Mouse (Mus musculus): ENCODE measurements around the gene Maml1. TPM values are rescaled to one million over a fixed set of nuclear protein-coding genes. Genes with fewer than 3 reads are reported as not detected.

The Maml1 gene
- total RNA-seq, 2 experiments from 2014 or later = 8.8 to 9.6 TPM

DNA sequence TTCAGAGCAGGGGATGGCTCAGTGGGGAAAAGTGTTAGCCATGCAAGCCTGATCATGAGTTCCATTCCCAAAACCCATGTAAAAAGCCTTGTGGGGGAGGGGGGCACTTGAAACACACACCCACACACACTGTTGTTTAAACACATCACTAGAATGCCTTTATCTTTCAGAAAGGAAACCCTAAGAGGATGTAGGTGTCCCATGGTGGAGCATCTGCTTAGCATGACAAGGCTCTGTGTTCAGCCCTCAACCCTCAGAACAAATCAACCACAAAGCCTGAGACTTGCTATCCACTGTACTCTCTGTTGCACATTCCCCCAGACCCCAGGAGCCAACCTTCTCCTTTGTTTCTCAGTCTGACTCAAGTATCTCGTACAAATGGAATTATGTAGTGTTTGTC lies 12.1 kb downstream of the Maml1 start:
- peak in 1 of 2 experiments; percentile 4 for DNase-seq

DNA sequence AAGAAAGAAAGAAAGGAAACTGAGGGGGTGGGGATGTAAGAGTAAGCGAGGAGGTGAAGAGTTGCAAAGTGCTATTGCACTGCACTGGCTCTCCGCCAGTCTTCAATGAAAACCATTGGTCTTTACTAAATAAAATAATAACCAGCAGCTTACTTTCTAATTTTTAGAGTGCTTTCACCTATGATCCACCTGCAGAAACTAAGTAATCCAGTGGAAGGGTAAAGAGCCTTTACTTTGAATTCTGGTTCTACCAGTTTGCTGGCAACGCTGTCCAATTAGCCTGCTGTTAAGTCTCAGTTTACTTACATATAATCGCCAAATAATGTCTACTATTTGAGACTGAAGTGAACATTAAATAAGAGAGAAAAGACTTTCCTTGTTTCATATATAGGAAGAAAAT lies 13.1 kb downstream of the Maml1 start:
- DNase-seq = no peak

DNA sequence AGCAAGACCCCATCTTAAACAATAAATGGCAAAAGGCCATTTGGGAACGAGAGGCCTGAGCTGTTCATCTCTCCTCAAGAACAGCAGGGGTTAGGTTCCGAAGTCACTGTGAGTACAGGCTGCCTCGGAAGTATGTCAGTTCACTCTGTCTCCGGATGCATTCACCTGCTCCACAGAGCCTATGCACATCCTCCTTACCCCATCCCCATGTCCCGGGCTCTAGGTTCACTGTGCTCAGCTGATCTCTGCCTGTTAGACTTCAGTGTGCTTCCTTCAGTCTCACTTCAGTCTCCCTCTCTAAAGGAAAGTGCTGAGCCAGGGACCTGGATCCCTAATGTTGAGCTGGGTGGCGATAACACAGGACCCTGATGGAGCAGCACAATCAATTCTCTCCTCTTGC lies 14.4 kb downstream of the Maml1 start:
- DNase-seq = no peak

DNA sequence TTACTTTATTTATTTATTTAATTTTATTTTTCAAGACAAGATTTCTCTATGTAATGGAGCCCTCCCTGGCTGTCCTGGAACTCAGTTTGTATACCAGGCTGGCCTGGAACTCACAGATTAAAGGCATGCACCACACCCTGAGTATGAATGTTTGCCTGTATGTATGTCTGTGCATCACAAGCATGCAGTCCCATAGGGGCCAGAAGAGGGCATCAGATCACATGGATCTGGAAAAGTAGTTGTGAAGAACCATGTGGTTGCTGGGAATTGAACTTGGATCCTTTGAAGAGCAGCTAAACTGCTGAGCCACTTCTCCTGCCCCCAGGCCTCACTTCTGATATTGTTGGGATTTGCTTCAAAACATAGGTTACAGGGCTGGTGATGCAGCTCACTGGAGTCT lies 15.1 kb downstream of the Maml1 start:
- no peak for DNase-seq

DNA sequence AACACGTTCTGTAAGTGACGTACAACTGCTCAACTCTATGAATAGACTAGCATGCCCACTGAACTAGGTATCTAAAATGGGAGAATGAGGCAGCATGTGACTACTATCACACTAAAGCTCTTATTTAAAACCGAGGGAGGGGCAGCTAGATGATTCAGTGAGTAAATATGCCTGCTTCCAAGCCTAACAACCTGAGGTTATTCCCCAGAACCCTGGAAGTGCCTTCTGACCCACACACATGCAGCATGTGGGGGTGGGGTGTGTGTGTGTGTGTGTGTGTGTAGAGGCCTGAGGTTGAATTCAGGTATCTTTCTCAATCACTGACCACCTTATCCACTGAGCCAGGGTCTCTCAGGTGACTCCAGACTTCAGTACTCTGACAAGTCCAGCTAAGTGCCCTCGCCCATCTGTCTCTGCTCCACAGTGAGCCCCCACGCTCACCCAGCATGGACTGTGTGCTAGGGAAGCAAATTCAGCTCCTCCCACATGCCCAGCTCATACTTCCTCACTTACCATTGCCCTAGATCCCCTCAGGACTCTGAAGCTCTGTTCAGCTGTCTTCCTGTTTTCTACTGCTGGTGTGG lies 16.5 kb downstream of the Maml1 start:
- peak; percentile 51 for DNase-seq

DNA sequence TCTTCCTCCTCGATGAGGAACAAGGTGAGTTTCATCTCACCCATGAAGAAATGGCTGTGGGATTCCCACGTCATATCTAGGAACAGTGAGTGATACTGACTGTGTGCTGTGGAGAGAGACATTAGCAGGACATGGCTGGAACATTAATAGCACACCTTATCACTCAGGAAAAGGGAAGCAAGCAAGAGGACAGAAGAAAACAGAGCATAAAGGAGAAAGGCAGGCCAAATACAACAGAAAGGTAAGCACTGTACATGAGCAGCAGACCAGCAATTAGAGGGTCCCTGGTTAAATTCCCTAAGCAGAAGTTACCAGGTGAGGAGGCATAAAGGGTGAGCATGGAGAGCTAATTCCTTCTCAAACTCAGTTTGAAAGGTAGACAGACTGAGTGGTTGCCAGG lies 17.0 kb downstream of the Maml1 start:
- no peak for DNase-seq

DNA sequence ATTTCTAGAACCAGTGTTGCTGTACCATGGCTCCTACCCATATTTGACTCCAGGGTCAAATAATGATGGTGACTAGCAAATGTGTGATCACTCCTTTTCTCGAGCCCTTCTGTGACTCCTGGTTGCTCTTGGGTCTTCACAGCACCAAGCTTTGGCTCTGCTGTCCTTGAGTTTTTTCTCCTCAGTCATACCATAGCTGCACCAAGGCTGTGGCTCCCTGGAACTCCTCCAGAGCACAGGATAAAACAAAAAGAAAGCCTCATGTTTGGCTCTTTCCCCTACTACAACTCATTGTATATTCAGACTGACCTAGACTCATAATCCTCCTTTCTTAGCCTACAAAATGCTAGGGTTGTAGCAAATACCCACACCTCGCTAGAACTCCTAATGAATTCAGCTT lies 19.3 kb downstream of the Maml1 start:
- no peak for DNase-seq

DNA sequence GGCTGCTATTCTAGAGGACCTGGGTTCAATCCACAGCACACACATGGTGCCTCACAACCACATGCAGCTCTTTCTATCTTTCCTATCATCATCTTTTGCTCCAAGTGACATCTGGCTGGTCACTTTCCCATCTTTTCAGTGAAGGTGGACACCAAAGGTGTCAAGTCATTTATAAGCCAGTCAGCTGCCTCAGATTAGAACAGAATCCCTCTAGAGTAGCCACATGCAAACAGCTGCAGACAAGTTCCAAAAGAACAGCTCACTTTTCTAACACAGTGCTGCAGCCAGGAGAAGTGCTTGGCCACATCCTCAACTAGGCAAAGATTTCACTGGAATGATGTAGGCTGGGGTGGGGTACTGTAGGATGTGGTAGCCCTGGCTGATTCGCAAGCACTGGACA lies 22.2 kb downstream of the Maml1 start:
- no peak for DNase-seq

DNA sequence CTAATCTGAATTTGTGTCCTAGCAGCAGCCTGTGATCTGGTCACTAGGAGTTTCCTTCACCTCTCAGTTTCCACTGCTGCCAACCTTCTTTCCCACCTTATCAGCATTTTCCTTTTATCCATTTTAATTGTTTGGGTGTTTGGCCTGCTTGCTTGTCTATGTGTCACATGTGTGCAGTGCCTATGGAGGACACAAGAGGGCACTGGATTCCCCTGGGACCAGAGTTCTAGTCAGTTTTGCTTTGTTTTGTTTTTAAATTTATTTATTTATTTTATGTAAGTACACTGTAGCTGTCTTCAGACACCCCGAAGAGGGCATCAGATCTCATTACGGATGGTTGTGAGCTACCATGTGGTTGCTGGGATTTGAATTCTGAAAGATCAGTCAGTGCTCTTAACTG lies 22.9 kb downstream of the Maml1 start:
- DNase-seq = no peak

DNA sequence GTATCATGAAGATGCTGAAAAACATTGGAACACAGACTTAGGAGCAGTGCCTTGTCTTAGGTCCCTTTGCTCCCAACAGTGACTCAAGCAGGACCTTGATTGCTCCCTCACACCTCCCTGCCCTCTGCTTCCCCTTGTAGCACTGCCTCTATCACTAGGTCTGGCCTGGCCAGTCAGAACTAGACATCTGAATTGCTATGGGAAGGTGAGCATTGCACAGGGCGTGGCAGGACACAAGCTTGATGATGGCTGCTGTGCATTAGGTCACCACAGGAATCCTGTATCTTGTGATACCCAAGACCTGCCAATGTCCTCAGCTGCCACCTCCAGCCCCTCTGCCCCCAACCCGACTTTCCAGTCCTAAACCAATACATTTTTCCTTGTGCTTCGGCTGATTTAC lies 25.1 kb downstream of the Maml1 start:
- DNase-seq = no peak

DNA sequence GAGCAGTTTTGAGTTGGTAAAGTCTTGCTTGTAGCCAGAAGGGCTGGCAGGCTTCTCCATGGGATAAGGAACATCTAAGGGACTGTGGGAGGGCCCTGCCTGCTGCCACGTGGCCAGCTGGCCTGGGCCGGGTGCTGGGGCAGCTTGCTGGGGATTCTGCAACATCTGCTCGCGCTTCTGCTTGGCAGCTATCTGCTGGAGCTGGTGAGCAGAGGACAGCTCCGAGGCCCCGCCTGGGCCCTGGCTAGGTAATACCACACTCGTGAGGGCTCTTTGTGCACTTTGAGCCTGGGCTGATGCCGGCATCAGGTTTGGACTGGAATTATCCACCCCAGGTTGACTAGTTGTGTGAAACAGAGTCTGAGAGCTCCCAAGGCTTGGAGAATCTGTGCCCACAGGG lies 26.2 kb downstream of the Maml1 start:
- peak in 1 of 2 experiments; percentile 61 for DNase-seq

DNA sequence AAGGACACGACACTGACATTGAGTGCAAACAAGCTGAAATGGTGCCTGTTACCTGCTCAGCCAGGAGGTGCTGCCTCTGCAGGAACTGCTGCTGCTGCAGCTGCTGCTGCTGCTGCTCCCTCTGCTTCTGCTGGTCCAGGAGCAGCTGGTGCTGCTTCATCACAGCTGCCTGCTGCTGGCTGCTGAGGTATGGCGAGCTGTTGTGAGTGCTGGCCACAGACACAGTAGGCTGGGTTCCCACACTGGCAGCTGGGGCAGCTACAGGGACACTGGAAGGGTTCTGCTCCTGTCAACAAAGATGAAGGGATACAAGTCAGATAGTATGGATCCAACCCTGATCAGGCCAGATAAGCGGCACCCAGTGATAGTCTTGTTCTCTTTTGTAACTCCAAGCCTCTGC lies 28.9 kb downstream of the Maml1 start:
- no peak for DNase-seq

DNA sequence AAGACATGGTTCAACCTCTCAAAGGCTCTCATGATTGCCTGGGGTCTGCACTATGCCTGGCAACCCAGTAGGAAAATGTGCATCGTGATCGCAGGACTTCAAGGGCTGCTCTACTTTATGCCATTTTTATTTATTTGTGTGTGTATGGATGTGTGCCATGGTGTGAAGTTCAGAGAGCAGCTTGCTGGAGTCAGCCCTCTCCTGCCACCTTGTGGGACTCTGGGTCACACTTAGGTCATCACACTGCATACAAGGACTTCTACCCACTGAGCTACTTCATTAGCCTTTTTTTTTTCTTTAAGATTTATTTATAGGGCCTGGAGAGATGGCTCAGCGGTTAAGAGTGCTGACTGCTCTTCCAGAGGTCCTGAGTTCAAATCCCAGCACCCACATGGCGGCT lies 30.1 kb downstream of the Maml1 start:
- DNase-seq = peak; percentile 54 to 56

DNA sequence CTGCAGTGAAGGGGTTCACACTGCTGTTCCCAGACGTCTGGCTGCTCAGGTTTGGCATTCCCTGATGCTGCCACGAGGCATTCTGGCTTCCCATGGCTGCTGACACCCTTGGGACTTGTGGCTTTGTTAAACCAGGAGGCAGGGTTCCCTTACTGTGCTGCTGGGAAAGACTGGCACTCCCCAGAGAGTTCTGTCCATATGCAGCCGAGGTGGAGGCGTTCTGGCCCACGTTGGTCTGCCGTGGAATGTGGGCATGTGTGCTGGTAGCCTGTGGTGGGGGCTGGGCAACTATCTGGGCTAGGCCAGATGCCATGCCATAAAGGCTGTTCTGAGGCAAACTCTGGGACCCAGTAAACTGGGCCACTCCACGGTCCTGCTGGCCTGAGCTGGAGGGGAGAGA lies 33.8 kb downstream of the Maml1 start:
- DNase-seq = no peak

DNA sequence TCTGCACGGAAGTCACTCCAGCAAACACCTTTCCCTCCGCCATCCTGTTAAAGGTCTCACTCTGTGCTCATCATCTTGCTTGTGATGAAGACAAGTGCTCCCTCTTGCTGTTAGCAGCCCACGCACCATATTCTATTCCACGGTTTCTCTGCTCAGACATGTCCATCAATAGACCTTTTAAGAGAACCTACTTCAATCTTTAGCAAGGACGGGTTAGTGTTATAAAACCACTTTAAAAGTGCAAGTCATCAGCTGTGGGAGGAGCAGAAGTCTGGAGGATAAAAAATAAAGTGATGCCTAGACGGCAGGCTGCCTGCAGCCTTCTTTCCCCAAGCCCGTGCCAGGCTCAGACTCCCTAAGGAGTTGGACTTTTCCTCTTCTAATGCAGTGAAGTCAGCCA lies 35.5 kb downstream of the Maml1 start:
- DNase-seq = no peak

DNA sequence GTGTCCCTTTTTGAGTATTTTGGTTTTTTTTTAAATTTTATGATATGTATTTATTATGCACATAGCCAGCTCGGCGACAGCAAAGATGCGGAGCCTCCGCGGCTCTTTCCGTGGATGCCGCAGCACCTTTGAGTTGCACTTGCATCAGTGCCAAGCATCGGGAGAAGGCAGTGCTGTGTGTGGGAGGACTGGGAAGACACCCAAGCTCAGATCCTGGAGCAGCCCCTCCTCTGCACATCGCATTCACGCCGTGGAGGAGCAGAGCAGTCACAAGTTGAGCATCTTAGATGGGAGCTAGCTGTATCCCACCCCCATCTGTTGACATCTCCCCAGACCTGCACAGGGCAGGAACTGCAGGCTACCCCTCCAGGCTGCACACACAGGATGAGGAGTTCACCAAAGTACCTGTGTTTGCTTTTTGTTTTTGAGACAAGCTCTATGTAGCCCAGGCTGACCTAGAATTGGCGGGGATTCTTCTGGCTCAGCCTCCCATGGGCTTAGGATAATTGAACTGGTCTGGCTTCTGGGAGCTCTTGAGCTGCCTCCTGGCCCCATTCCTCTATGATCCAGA lies 38.0 kb downstream of the Maml1 start:
- DNase-seq = no peak

DNA sequence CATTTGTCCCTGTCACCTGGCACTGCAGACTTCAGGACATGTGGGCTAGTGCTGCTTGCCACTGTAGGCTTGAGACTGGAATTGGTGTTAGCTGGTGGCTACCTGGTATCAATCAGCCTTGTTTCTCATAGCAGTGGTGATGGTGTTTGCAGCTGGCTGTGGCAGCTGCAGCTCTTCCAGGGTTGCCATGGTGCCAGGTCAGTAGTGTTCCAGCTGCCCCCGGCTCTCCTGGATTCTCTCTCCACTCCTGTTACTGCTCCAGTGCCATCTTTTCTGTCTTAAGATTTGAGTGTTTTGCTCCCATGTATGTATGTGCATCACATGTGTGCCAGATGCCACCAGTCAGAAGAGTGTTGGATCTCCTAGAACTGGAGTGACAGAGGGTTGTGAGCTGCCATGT lies 38.7 kb downstream of the Maml1 start:
- no peak for DNase-seq

DNA sequence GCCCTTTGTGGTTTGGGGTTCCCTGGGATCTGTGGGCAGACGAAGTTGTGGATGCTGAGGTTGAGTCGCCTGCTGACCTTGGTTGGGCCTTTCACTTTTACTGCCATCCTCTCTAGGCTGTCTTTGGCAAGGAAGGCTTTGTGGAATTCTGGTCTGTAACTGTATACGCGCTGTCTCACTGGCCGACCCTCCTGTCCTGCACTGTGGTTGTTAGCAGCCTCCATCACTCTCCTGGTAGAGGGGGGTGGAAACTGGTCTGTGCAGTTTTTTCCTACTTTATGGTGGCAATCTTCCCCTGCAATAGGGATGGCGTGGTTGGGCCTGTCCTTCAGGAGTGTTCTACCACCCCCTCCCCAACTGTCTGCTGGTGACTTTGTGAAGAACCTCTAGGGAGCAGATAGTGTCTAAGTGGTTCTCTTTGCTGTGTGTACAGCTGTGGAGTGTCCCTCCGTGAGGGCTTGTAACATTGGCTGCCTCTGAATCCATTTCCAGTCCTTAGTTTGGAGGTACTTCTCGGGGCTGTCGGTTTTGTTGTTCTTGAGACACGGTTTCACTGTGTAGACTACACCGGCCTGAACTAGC lies 39.3 kb downstream of the Maml1 start:
- DNase-seq = no peak

DNA sequence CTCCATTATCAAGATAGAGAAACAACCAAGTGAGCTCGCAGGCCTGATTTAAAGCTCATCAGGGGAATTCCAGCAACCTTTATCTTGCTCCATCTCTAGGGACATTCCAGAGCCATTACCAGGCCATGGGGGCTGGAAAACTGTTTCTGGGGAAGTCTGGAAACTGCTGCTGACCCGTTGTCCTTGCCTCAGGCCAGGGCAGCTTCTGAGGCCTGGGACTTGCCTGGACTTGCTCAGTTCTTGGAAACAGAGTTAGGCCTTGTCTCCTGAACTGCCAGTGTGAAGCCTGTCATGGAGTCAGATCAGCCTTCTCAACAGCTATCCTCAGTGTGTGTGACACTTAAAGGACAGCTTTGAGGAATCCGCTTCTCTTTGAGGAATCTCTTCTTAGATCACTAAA lies 39.9 kb downstream of the Maml1 start:
- DNase-seq = peak in 1 of 2 experiments; percentile 40

DNA sequence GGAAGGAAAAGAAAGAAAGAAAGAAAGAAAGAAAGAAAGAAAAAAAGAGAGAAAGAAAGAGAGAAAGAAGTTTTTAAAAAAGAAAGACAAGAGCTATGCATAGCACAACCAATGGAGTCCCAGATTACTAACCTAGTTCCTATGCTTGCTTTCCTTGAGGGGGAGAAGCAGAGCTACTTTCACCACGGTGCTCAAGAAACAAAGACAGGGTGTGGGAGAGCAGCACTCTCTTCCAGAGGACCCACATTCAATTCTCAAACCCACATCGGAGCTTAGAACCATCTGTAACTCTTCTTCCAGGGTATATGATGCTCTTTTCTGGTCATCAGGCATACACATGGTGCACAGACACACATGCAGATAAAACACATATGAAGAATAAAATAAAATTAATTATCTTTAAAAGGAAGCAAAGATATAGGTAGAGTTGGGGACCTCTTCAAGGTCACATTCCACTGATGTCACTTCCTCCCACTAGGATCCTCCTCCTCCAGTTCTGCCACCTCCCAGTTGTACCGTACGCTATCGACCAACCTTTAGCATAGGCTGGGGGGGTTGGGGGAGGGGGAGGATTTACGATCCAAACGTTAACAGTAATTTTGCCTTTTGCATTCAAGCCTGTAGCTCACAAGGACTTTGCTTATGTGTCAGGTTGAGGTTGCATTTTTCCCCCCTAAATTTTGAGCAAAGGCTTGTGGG lies 43.5 kb downstream of the Maml1 start:
- no peak for DNase-seq

DNA sequence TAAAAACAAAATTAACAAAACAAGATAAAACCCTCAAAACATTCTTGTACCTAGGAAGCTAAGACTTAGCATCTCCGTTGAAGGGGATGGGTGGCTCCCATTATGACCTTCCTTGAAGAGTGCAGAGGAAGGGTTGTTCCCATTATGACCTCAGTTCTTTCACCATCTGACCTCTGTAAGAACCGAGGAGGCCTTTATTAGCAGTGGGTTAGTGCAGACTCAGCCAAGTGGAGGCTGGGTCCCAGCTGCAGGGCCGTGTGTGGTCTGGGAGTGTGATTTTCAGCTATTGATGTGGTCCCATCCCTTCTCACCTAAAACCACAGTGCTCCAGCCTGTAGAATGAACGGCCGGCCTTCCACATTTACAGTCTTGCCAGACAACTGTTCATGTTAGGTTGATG lies 46.8 kb downstream of the Maml1 start:
- DNase-seq = peak in 1 of 2 experiments; percentile 55

DNA sequence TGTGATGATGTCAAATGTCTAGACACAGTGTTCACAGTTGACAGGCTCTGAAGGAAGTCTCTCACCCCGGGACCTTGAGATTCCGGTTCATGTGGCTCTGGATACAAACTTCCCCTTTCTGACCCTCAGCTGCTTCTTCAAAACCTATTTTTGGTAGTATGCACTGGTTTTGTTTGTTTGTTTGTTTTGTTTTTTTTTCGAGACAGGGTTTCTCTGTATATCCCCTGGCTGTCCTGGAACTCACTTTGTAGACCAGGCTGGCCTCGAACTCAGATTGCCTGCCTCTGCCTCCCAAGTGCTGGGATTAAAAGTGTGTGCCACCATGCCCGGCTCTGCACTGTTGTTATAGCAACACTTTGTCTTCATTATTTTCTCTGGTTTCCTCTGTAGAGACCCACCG lies 48.2 kb downstream of the Maml1 start:
- no peak for DNase-seq

DNA sequence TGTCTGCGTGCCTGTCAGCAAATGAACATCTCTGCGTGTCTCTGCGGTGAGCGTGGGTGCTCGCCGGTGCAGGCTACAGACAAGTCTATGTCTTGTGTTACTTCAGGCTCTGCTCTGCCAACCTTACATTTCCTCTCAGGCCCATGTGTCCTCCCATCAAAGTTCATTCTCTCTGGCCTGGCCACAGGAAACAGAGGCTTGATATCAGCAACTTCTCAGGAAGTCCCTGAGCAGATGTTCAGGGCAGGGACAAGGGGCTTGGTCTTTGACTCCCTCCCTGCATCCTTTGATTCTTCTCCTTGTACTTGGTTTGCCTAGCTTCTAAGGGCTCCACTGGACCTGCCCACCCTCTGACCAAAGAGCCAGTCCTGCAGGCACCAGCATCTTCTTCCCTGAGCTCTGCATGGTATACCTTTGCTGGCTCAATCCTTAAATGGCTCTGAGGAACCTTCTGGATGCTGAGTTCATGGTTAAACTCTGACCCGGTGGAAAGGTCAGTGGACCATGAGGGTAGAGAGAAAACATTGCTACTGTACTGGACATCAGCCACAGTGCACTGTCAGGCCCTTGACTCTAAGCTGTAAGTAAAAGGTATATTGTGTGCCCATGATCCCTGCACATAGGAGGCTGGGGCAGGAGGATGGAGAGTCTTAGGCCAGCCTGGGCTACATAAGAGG lies 51.7 kb downstream of the Maml1 start:
- peak in 1 of 2 experiments; percentile 63 for DNase-seq

Measured in heart, adult 18-20 months (tissue).